Mouse (Mus musculus) thymus, adult 2 months (tissue): ENCODE results near the gene Bphl. TPM values are rescaled to one million over a fixed set of nuclear protein-coding genes. Genes with fewer than 3 reads are reported as not detected.
"Not testable (repeated sequence)": the region's sequence is repeated elsewhere in the genome, so short reads cannot be mapped to it uniquely, and the experiment has no call there.

Experiments
- DNase-seq: peaks from one replicate; pipeline ENCODE4 v3.0.0; 2021
- H3K27ac ChIP-seq: fragments of 200-500 bp; 2 replicates; pipeline ENCODE4 v1.5.1; 2012; ENCODE audit warnings: low read length, control low read depth; ENCODE audit not compliant: control insufficient read depth, insufficient read depth
- H3K27me3 ChIP-seq: fragments of 200-500 bp; 2 replicates; pipeline ENCODE4 v1.6.1; 2012; ENCODE audit warnings: mild to moderate bottlenecking, low read length, moderate library complexity, mixed read lengths; ENCODE audit not compliant: control insufficient read depth, insufficient read depth
- H3K36me3 ChIP-seq: fragments of 200-500 bp; 2 replicates; pipeline ENCODE4 v1.6.1; 2012; ENCODE audit warnings: mild to moderate bottlenecking, low read length, moderate library complexity; ENCODE audit not compliant: control insufficient read depth, insufficient read depth
- H3K4me1 ChIP-seq: fragments of 200-500 bp; replicated peaks from 2 replicates; pipeline ENCODE4 v1.6.1; 2012; ENCODE audit warnings: low read length; ENCODE audit not compliant: control insufficient read depth, insufficient read depth
- H3K4me3 ChIP-seq: fragments of 200-500 bp; 2 replicates; pipeline ENCODE4 v1.5.1; 2012; ENCODE audit warnings: mild to moderate bottlenecking, low read length, control low read depth, moderate library complexity; ENCODE audit not compliant: control insufficient read depth, insufficient read depth
- CTCF ChIP-seq: fragments of 200-500 bp; IDR thresholded peaks from 2 replicates; pipeline ENCODE4 v1.5.1; 2012; ENCODE audit warnings: mild to moderate bottlenecking, control low read depth, low read length, moderate library complexity, borderline replicate concordance; ENCODE audit not compliant: control insufficient read depth, poor library complexity, insufficient read depth; ENCODE audit errors: extremely low read depth
- POLR2A ChIP-seq: fragments of 200-500 bp; IDR thresholded peaks from 2 replicates; pipeline ENCODE4 v1.6.1; 2012; ENCODE audit warnings: mild to moderate bottlenecking, low read length, control low read depth, moderate library complexity; ENCODE audit not compliant: control insufficient read depth, poor library complexity, insufficient read depth; ENCODE audit errors: extremely low read depth
- WGBS: fragments of 180-500 bp; shearing (Covaris S2); methylation state at CpG from one replicate; pipeline ENCODE4 v1.1.7; 2018; 5-methylcytosine and 5-hydroxymethylcytosine counted together
- polyA plus RNA-seq: library from polyadenylated mRNA; depleted of rRNA; stranded (reverse); fragments of >200 nt; gene quantifications from 2 replicates; pipeline ENCODE4 v1.2.3, GENCODE M21; 2012

The Bphl gene
- polyA plus RNA-seq, 1 experiment, result 24.7 TPM

GRCm38 (mm10) chr13:34060061-34060460, 22.7 kb downstream of the Bphl start:
- H3K36me3 ChIP-seq, result no peaks in the 10 kb centered on the region
- TF ChIP-seq CTCF, result no peak
- TF ChIP-seq POLR2A, result no peak
- no peaks in the 10 kb centered on the region for H3K4me1 ChIP-seq
- no peak overlapping the region for H3K27ac ChIP-seq
- no peaks in the 10 kb centered on the region for H3K27me3 ChIP-seq
- WGBS, result 96% methylated on average over 9 of the region's 9 CpGs
- H3K4me3 ChIP-seq, result no peak overlapping the region
- DNase-seq, result no peak

- H3K27ac ChIP-seq, result no peak overlapping the region
- H3K27me3 ChIP-seq, result no peaks in the 10 kb centered on the region
- H3K4me3 ChIP-seq, result no peak overlapping the region
- H3K36me3 ChIP-seq, result no peaks in the 10 kb centered on the region
- TF ChIP-seq CTCF, result no peak
- no peak for TF ChIP-seq POLR2A
- no peaks in the 10 kb centered on the region for H3K4me1 ChIP-seq
- WGBS, result 91% methylated on average over 10 of the region's 10 CpGs
- DNase-seq, result no peak
These were observed 25.1 kb downstream of the Bphl start for GRCm38 (mm10) chr13:34062466-34062865.

- H3K4me1 ChIP-seq, result no peaks in the 10 kb centered on the region
- 94% methylated on average over 1 of the region's 1 CpGs for WGBS
- no peaks in the 10 kb centered on the region for H3K27me3 ChIP-seq
- H3K4me3 ChIP-seq, result no peak overlapping the region
- DNase-seq, result no peak
- H3K36me3 ChIP-seq, result no peaks in the 10 kb centered on the region
- H3K27ac ChIP-seq, result no peak overlapping the region
- TF ChIP-seq CTCF (no peak), POLR2A (no peak)
These were observed 29.0 kb downstream of the Bphl start for GRCm38 (mm10) chr13:34066351-34066750.

GRCm38 (mm10) chr13:34070296-34070695, 32.9 kb downstream of the Bphl start:
- peaks cover 6% of the 10 kb centered on the region; the same call in 1 of the 2 replicates for H3K36me3 ChIP-seq
- H3K27ac ChIP-seq, result no peak overlapping the region
- no peak for DNase-seq
- H3K4me3 ChIP-seq, result no peak overlapping the region
- whole genome bisulfite sequencing, result 95% methylated on average over 4 of the region's 4 CpGs
- TF ChIP-seq CTCF, result no peak
- no peak for TF ChIP-seq POLR2A
- H3K27me3 ChIP-seq, result no peaks in the 10 kb centered on the region
- no peaks in the 10 kb centered on the region for H3K4me1 ChIP-seq

GRCm38 (mm10) chr13:34071836-34072235, 34.4 kb downstream of the Bphl start:
- H3K4me3 ChIP-seq, result no peak overlapping the region
- 97% methylated on average over 6 of the region's 6 CpGs for WGBS
- no peak for DNase-seq
- TF ChIP-seq CTCF, result no peak
- TF ChIP-seq POLR2A, result no peak
- no peaks in the 10 kb centered on the region for H3K27me3 ChIP-seq
- H3K4me1 ChIP-seq, result peaks cover 10% of the 10 kb centered on the region
- no peak overlapping the region for H3K27ac ChIP-seq
- peaks cover 10% of the 10 kb centered on the region; the same call in 1 of the 2 replicates for H3K36me3 ChIP-seq

- 97% methylated on average over 3 of the region's 3 CpGs for WGBS
- no peak for TF ChIP-seq POLR2A
- no peak for TF ChIP-seq CTCF
- H3K27me3 ChIP-seq, result no peaks in the 10 kb centered on the region
- peaks cover 10% of the 10 kb centered on the region; the same call in 1 of the 2 replicates for H3K36me3 ChIP-seq
- no peak overlapping the region for H3K4me3 ChIP-seq
- no peak for DNase-seq
- H3K4me1 ChIP-seq, result peaks cover 14% of the 10 kb centered on the region
- H3K27ac ChIP-seq, result no peak overlapping the region
These were observed 35.5 kb downstream of the Bphl start for GRCm38 (mm10) chr13:34072847-34073246.

GRCm38 (mm10) chr13:34074441-34074840, 37.0 kb downstream of the Bphl start:
- H3K36me3 ChIP-seq, H3K4me3 ChIP-seq, H3K27ac ChIP-seq, DNase-seq, H3K27me3 ChIP-seq: not testable (repeated sequence)
- H3K4me1 ChIP-seq, result peaks cover 23% of the 10 kb centered on the region
- 92% methylated on average over 11 of the region's 17 CpGs for WGBS

GRCm38 (mm10) chr13:34075893-34076292, 38.5 kb downstream of the Bphl start:
- peaks cover 23% of the 10 kb centered on the region for H3K4me1 ChIP-seq
- WGBS, result 88% methylated on average over 6 of the region's 6 CpGs
- not testable (repeated sequence) for H3K4me3 ChIP-seq, H3K36me3 ChIP-seq, DNase-seq, H3K27ac ChIP-seq, H3K27me3 ChIP-seq
